Mouse (Mus musculus): Measurements from ENCODE around the gene Rhobtb3.
"Not testable (repeated sequence)": the region's sequence is repeated elsewhere in the genome, so short reads cannot be mapped to it uniquely, and the experiment has no call there.

Rhobtb3 gene

DNA sequence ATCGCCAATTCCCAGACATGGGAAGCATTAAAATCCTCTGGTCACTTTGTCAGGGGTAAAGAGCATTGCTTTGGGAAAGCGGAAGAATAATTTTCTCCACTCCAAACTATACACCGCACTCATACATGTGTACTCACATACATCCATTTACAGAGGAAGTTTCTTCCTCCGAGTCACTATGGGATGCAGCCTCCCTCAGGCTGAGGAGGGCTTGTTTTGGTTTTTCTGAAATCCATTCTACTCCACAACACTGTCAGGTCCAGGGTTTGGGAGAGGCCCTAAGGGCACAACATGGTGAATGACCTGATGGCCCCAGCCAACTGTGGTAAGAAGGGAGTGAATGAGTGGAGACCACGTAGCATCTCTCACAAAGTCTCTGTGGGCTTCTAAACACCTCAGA, 14.7 kb downstream of the Rhobtb3 start:
- DNase-seq (ENCODE audit: low read depth, low spot score), result not testable (repeated sequence)

GRCm38 (mm10) chr13:75927951-75928350, 15.8 kb downstream of the Rhobtb3 start:
- DNase-seq (ENCODE audit: low read depth, low spot score), result no peak

DNA sequence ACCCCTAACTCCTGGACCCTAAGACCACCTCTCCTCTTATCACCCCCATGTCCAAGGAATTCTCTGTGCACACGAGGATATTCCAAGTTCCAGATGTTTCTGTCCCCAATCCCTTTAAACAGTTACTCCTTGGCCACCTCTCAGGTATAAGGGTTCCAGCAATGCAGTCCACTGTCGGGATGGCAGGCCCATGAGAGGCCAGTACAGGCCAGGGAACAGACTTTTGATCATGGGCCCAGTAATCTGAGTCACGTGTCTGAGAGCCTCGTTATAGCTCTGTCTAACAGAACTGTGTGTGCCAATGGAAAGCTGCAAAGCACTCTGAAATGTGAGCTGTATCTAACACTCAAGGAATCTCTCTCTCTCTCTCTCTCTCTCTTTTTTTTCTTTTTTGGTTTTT, 29.6 kb downstream of the Rhobtb3 start:
- DNase-seq (ENCODE audit: low read depth, low spot score), result no peak

DNA sequence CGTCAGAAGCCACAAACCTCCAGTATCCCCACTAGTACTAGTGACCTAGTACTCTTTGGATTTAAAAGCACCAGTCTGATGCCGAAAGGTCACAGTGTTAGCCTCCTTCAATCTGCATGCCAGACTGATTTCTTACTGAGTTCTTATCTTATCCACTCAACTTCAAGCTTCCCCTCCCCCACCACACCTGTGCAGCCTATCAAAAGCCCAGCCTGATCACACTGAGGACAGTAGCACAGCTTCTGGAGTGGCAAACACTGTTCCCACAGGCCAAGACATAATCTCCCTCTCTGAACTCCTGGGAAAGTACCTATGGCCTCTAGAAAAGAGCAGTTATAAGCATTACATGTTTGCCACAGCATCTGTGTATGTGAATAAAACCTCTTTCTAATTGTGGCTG, 35.5 kb downstream of the Rhobtb3 start:
- DNase-seq (ENCODE audit: low read depth, low spot score), result no peak

DNA sequence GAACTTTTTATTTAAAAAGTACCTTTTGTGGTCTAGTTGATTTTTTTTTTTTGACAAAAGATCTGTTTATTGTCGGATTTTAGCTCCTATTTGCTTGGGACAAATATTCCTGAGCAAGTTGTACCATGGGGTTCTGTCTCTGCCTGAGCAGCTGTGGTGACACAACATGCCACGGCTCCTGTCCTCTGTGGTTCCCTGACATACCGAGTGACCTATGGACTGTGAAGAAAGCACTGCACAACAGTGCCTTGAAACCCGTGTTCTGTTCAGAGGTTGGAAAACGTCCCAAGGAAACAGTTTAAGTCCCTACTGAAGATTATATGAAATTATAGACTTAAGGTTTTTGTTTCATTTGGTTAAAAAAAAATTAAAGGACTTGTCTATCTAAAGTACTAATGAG, 36.6 kb downstream of the Rhobtb3 start:
- no peak for DNase-seq (ENCODE audit: low read depth, low spot score)

- no peak for DNase-seq (ENCODE audit: low read depth, low spot score)
Measured at GRCm38 (mm10) chr13:75904660-75905059, 39.1 kb downstream of the Rhobtb3 start.

DNA sequence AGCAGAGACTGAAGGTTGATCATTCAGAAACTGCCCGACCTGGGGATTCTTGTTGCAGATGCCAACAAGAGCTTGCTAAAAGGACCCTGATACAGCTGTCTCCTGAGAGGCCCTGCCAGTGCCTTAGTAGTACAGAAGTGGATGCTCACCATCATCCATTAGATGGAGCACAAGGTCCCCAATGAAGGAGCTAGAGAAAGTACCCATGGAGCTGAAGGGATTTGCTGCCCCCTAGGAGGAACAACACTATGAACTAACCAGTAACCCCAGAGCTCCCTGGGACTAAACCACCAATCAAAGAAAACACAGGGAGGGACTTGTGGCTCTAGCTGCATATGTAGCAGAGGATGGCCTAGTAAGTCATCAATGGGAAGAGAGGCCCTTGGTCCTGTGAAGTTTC, 42.8 kb downstream of the Rhobtb3 start:
- DNase-seq (ENCODE audit: low read depth, low spot score), result not testable (repeated sequence)

DNA sequence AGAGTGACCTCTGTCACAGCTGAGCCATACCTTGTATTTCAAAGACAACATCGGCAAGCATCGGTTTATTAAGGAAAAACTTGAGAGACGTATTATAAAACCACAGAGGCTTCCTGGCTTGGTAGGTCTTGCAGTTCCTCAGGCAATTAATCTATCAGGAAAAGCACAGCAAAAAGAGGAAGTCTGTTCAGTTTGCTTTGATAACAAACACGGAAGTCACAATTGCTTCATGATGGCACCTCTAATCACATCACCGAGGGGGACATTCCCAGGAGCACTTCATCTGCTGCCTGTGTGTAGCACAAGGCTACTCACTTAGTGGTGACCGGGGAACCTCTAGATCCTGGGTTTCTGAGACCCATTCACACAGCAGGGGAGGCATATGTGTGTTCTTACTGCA, 50.8 kb downstream of the Rhobtb3 start:
- DNase-seq (ENCODE audit: low read depth, low spot score), result no peak

GRCm38 (mm10) chr13:75892291-75892690, 51.4 kb downstream of the Rhobtb3 start:
- DNase-seq (ENCODE audit: low read depth, low spot score), result no peak

GRCm38 (mm10) chr13:75891868-75892267, 51.9 kb downstream of the Rhobtb3 start:
- no peak for DNase-seq (ENCODE audit: low read depth, low spot score)

DNA sequence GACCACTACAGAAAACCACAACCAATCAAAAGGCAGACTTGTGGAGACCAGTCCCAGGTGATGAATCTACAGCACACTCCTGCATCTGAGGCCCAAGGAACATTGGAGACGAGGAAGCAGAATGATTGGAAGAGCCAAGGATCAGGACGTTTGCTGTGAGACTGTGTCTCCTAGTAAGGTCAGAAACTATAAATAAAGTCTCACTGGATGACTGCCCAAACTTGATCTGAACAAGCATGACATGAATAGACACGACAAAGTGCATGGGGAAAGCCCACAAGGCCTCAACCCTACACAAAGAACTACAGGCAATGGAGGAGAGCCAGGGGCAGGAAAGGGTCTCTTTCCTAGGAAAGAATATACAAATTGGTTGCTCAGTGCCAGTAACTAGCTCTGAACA, 59.9 kb downstream of the Rhobtb3 start:
- no peak for DNase-seq (ENCODE audit: low read depth, low spot score)

GRCm38 (mm10) chr13:75880501-75880900, 63.2 kb downstream of the Rhobtb3 start:
- no peak for DNase-seq (ENCODE audit: low read depth, low spot score)

GRCm38 (mm10) chr13:75879756-75880155, 64.0 kb downstream of the Rhobtb3 start:
- no peak for DNase-seq (ENCODE audit: low read depth, low spot score)

- peak; percentile 72 for DNase-seq (ENCODE audit: low read depth, low spot score)
Measured at GRCm38 (mm10) chr13:75877907-75878306, 65.8 kb downstream of the Rhobtb3 start.

DNA sequence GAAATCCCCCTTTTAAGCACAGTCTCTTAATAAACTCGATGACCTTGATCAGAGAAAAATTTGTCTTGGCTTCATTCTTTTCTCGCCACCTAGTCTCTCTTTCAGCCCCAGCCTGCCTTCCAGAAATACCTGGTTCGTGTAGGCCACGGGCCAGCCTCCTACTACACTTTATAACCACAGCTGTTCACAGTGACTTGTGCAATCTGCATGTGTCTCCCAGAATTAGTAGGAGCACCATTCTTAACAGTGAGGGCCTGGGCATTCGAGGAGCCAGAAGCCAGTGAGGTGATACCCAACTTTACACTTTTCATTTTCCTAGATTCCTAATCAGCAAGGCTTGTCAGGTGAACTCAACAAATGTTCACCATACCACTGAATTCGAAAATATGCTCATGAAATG, 67.1 kb downstream of the Rhobtb3 start:
- DNase-seq (ENCODE audit: low read depth, low spot score), result no peak

- DNase-seq (ENCODE audit: low read depth, low spot score), result not testable (repeated sequence)
Measured at GRCm38 (mm10) chr13:75876188-75876587, 67.5 kb downstream of the Rhobtb3 start.

- no peak for DNase-seq (ENCODE audit: low read depth, low spot score)
Measured at GRCm38 (mm10) chr13:75874608-75875376, 68.9 kb downstream of the Rhobtb3 start.

DNA sequence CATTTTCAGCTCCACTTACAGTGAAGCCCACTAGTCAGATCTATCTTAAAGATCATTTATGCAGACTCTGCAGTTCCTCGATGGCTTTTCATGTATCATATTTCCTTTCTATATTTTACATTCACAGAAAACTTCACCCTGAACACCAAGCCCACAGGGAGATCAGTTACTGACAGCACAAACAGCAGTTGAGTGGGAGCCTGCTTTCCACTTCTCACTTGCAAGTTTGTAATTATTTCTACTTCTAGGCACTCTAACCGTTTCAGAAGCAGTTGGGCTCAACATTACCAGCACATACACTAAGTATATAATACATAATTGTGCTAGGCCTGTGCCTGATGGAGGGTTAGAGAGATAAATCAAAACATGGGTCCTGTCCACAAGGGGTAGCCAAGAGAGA, 75.8 kb downstream of the Rhobtb3 start:
- DNase-seq (ENCODE audit: low read depth, low spot score), result no peak

GRCm38 (mm10) chr13:75865486-75866184, 78.1 kb downstream of the Rhobtb3 start:
- DNase-seq (ENCODE audit: low read depth, low spot score), result no peak

GRCm38 (mm10) chr13:75859264-75859844, 84.4 kb downstream of the Rhobtb3 start:
- no peak for DNase-seq (ENCODE audit: low read depth, low spot score)

DNA sequence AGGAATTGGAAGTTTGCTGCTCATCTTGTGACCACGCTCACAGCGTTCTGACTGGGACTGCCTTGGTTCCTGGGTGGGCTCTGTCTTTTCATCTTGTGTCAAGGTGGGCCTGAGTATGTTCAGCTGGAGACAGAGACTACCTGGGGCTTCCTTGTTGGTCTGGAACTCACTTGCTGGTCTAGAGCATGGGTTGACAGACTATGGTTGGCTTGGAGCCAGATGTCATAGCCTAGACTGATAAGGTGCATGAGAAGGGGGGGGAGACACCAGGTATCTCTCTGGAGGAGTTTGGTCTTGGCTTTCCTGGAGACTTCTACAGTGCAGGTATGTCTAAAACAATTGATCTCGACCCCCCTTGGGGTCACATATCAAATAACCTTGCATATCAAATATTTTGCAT, 90.6 kb downstream of the Rhobtb3 start:
- no peak for DNase-seq (ENCODE audit: low read depth, low spot score)

DNA sequence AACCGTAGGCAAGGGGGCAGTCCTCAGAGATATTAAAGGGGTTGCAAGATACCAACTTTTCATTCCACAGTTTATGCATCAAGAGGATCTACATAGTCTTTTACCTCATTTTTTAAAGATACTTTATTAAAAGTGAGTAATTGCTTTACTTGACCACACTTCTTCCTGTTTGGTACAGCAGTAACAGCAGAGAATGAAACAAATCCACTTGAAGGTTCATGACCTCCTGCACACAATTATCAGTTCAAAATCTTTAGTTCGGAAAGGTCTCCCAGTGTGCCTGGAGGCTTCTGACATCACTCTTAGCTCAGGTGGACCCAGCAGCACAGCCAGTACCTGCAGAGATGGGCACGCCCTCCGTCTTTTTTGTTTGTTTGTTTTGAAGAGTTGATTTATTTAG, 91.7 kb downstream of the Rhobtb3 start:
- no peak for DNase-seq (ENCODE audit: low read depth, low spot score)

DNA sequence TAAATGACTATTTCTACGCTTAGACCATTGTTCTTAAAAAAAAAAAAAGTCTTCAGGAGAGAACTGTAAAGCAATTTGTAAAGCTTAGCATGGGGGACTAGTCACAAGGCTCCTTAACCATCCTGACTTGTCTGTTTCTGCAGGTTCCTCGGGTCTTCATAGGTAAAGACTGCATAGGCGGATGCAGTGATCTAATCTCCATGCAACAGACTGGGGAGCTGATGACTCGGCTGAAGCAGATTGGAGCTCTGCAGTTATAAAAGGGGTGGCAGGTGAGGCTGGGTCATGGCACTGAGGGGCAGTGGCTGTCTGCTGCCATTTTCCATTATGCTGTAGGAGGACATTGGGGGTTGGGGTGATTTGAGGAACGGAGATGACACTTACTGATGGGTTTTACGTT, 96.7 kb downstream of the Rhobtb3 start:
- DNase-seq (ENCODE audit: low read depth, low spot score), result no peak

All from forelimb bud, embryonic 11.5 days (tissue).